Mouse (Mus musculus) lung, adult 10 weeks (tissue): ENCODE data around the gene Cetn2. TPM values are rescaled to one million over a fixed set of nuclear protein-coding genes. Genes with fewer than 3 reads are reported as not detected.

ENCODE experiments used
- polyA plus RNA-seq: library from polyadenylated mRNA; stranded (reverse); fragments of 350-450 nt; fragmentation: Illumina TruSeq; extraction: RNeasy Lipid Tissue Mini Kit (QIAGEN cat#74804); gene quantifications from one replicate; pipeline ENCODE4 v1.2.3, GENCODE M21; 2014; ENCODE audit warnings: low read depth, low replicate concordance; ENCODE audit not compliant: insufficient read depth

Cetn2 gene
- 80.2 TPM for polyA plus RNA-seq

DNA sequence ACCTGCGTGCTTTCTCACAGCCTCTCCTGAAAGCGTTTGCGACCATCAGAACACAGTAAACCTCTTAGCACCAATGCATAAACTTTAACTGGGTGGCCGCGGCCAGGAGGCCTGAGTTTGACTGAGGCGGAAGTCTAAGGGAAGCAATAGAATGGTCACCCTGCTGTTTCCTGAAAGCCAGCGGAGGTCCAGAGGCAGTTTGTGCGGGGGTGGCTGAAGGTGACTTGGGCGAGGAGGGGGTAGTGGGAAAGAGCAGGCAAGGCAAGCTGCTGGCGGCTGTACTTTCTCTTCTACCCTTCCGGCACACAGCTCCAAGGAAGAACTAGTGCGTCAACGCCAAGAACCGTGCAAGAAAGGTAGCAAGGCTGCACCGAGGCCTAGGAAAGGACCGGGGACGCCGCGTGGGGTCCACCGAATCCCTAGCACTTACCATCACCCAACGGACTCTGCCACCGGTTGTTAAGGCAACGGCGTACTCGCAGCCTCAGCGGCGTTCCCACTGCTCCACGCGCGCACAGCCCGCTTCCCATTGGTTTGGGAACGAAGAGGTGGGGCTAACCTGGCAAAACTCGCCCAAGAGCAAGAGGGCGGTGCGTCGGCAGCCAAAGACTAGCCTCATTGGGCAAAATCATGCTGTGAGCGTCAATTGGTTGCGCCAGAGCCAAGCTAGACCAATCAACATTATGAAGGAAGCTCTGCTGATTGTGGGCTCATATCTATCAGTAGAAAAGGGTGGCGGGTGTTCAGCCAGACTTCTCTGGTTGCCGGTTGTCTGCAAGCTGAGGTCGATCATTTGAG is at the start of gene Cetn2, which contains the start of gene Nsdhl:
TSS of gene Cetn2 (minus strand) at position 528 of the 798 bp plus-strand sequence.
TSS of gene Nsdhl (plus strand) at position 674 of the 798 bp plus-strand sequence.

Other genes with a start within 250 kb of the Cetn2 start
- gene Gabrq, start 93.2 kb downstream of the Cetn2 start, polyA plus RNA-seq: 0.49 TPM
- gene Nsdhl, start 146 bp upstream of the Cetn2 start, polyA plus RNA-seq: 14.0 TPM
- gene Zfp185, start 68.9 kb upstream of the Cetn2 start, polyA plus RNA-seq: 4.2 TPM
- gene Pnma5, start 118.7 kb upstream of the Cetn2 start, polyA plus RNA-seq: not detected
- not detected for gene Pnma3, start 146.4 kb upstream of the Cetn2 start, polyA plus RNA-seq
- gene Xlr4a, start 164.1 kb upstream of the Cetn2 start, polyA plus RNA-seq: 2.3 TPM
- 0.30 TPM for gene Xlr3a, start 178.7 kb upstream of the Cetn2 start, polyA plus RNA-seq
- gene Gm14685, start 198.6 kb upstream of the Cetn2 start, polyA plus RNA-seq: not detected
- not detected for gene Xlr5b, start 230.4 kb upstream of the Cetn2 start, polyA plus RNA-seq
- gene DXBay18, start 231.0 kb upstream of the Cetn2 start, polyA plus RNA-seq: 0.70 TPM